Mouse (Mus musculus): Measurements from ENCODE around the gene Fndc3a.

Fndc3a gene
- long read RNA-seq, experiment 1, full-length matches to known transcripts = 1 of 39 reads
- long read RNA-seq, experiment 1, partial matches to known transcripts = 30 of 39 reads
- long read RNA-seq, experiment 1, other reads (novel, unspliced or antisense) = 8 of 39 reads
- long read RNA-seq, experiment 2, partial matches to known transcripts = 48 of 66 reads
- long read RNA-seq, experiment 2, other reads (novel, unspliced or antisense) = 17 of 66 reads

DNA sequence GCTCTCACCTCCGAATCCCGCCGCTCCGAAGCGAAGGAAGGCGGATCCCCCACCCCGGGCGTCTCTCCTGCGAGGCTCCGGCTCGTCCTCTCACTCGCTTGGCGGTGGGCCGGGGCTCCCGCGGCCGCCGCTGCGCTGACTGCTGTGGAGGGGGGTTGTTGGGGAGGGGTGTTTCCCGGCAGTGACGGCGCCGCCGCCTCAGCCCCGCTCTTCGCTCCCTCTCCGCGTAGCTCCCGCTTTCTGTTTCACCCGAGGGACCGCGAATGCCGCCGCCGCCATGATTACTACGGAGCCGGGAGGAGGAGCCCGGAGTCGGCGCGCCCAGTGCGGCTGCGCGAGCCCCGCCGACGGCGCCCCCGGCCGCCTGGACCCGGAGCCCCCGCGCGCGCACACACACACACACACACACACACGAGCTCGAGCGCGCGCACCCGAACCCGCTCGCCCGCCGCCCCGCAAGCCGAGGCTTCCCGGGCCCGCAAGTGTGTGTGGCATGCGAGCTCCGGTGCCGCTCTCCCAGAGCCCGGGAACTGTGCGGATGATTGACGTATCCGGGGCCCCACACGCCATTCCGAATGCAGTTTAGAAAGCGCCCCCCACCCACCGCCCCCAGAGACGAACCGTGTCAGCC lies at the start of gene Fndc3a:
Fndc3a (minus strand) TSS at position 294 of the 631 bp plus-strand sequence.
- intact Hi-C loops (cut with DNase I) = loop anchor here (1.0 kb wide), 1 partner anchor 273 kb away; no protein-coding TSS in a partner anchor

DNA sequence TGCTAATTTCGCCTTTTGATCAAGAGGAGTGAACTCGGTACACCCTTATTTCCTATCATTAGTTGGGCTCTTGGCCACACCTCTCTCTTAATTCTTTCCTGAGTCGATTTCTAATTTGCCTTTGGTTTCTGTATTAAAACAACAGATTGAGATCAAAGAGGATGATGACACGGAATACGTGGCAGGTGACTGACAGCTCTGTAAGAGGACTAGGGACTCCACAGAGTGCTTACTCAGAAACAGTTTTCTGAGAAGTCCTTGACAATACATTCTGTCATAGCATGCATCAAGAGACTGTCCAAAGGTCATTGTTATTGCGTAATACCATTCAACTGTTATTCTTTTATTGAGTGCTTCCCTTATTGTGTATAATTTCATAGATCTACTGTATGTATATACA lies 43.1 kb upstream of the Fndc3a start:
- intact Hi-C loops (cut with DNase I) = no loop called here

DNA sequence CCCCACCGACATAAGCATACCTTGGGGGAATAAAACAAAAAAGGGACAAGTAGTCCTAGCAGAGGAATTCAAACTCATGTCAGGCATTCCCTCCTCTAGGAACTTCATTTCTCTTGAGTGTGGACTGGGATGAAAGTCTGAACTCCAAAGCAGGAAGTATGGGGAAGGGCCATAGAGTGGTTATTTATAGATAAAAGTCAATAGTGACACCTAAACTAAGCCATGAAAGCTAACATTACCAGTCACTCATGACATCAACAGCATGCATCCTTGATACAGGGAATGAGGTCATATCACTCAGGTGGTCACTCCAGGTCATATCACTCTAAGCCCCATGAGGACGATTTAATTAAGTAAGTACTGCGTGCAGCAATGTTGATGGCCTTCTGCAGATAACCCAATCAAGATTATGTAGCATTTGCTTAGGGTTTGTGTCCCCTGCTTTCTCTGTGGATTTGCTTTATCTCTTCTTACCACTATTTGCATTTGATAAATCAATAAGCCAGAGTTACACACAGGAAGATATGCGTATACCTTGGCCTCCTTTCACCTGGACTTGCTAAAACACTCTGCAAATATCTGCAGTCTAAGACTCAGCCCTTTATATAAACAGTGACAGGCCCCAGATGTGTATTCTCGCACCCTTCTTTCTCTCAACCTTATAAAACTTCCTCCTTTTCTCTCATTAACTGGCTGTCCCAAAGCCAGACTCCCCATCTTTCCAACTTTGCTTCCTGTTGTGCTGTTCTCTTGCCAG lies 40.8 kb upstream of the Fndc3a start:
- intact Hi-C loops (cut with DNase I) = no loop called here

DNA sequence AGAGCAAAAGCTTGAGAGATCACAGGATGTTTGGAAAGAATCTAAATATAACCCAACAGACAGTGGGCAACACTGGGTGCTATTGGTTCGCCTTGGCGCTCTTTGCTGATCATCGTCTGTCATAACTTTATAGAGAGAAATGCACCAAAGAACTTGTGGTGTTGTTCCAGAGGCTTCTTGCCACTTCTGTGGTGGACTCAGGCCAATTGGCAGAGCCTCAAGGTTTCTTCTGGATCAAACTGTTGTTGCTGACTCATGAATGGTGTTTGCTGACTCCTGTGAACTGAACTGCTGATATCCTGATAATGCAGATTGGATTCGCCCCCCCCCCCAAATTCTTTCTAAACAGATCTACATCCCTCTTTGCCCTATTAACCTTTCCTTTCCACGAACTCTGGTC lies 38.5 kb upstream of the Fndc3a start:
- intact Hi-C loops (cut with DNase I) = no loop called here

DNA sequence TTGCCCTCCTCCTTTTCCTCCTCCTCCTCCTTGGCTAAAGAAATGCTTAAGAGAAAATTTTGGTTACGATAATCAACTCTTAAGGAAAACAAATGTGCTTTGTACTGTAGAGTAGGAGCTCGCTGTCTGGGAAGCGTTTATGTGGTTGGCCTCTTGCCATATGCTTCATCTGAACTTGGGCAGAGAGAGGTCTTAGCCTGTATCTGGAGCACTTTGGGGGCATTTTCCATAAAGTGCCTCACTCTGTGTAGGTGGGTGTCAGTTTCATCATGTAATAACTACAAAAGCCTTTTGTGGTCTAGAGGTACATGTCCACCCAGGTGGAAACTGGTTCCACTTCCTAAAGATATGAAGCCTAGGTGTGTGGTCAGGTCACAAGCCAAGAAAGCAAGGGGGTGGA lies 31.9 kb upstream of the Fndc3a start:
- intact Hi-C loops (cut with DNase I) = no loop called here

DNA sequence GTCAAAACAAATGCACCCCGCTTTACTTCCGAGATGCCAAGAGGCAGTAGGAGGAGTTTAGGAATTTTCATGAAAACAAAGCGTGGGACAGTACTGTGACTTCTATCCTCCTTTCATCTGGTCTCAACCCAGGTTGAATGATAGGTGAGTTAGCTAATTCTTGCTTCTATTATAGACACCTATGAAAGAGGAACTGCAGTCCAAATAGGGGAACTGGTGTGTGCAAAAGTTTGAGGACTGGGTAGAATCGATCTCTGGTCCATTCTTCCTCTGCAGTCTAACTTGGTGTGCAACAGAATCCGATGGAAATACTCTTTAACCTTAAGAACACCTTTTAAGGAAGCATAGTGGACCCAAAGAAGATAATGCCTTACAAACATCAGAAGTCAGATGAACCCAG lies 30.5 kb upstream of the Fndc3a start:
- intact Hi-C loops (cut with DNase I) = no loop called here

DNA sequence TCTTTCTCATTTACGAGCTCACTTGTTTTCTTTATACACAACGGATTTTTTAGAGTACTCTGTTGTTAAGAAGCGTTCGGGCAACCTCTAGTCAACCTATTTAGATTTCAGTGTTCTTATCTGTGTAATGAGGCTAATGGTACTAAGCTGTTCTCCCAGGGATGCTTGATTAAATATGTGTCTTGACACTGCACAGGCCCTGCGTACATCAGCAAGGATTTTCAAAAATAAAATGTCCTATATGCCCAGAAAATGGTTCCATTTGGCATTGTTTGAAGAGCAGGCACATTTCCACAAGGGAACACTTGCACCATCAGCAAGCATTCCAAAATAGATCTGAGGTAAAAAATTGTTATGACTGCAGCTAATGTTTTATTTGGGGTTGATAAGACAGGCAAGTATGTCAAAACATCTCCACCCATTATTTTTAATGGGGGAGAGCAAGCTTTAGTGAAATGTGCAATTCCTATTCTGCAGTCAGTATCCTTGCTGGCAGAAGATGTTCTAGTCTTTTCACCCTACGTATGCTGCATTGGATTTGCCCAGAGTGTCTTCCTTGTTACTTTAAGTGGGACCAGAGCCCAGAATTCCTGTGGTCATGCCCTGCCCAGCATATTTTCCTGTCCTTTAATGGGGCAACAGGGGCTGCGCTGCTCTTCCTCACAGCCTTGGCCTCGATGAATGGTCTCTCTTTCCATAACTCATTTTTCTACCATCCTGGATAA lies 29.8 kb upstream of the Fndc3a start:
- intact Hi-C loops (cut with DNase I) = no loop called here

DNA sequence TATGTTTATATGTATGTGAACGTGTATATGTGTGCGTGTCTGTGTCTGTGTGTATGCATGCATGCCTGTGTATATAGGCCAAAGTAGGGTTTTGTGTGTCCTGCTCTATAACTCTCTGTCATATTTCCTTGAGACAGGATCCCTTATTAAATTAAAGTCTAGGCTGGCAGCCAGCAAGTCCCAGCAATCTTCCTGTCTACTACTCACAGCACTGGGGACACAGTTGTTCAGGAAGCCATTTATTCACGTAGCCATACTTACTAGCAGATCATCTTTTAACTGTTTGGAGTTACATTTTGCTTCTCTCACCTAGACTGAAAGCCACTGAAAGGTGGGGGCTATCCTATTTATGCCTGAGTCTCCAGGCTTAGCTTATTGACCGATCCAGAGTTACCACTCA lies 29.0 kb upstream of the Fndc3a start:
- intact Hi-C loops (cut with DNase I) = no loop called here

DNA sequence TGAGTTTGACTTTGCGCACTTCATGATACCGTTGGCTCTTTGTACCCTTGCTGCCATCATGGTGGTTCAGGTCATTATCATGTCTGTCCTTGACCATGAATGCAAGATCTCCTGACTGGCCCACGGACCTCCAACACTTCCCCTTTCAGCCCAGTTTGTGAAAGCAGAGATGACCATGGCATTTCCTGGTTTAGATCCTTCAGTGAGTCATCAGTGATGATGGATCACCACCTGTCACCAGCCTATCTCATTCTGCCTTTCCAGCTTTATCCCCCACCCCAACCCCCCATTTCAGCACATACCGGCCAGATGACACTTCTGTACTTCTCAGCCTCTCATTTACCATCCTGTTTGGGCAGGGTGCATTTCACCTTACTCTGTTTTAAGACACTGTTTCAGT lies 28.4 kb upstream of the Fndc3a start:
- intact Hi-C loops (cut with DNase I) = no loop called here

DNA sequence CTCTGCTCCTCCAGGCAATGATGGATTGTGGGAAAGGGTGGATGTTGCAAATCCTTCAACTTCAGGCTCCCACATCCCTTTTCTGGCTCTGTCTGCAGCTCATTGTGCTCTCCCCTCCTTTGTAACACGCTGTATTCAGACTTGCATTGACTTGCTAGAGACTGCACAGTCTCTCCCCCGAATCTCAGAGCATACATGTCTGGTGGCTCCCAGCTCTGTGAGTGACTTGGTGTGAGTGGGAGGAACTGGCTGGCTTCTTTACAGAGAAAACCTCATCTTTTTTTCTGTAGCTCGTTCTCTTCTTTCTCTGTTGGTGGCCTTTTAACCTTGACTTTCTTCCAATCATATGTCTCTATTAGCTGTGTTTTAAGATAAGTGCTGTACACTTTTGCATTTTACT lies 16.1 kb upstream of the Fndc3a start:
- intact Hi-C loops (cut with DNase I) = no loop called here

DNA sequence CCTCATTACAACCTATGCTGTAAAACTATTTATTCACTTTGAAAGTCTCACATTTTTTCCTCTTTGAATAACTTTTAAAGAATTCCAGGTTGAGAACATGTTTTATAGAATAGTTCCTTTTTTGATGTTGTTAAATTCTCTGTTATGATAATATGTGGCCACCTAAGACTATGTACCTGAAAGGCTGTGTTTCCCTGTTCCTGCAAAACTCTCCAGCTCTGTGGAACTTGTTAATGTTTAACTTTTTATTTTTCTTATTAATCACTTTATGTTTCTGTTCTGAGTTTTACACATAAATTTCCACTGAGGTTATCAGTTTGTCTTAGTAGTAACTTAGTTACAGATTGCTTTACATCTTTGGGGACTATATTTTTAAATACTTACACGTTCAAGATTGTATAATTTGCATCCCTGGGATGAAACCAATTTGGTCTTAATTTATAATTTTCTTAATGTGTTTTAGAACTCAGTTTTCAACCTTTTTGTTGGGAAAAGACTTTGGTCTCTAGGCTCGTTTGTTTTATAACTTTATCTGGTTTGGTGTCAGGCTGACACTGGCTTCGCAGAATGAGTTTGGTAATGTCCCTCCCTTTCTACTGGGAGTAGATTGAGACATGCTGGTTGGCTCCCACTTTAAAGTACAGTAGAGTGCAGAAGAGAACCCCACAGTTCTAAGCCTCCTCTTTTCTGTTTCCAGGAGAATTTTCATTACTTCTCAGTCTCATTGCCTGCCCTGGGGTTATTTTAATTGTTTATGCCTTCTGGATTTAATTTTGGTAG lies 12.7 kb upstream of the Fndc3a start:
- intact Hi-C loops (cut with DNase I) = no loop called here

DNA sequence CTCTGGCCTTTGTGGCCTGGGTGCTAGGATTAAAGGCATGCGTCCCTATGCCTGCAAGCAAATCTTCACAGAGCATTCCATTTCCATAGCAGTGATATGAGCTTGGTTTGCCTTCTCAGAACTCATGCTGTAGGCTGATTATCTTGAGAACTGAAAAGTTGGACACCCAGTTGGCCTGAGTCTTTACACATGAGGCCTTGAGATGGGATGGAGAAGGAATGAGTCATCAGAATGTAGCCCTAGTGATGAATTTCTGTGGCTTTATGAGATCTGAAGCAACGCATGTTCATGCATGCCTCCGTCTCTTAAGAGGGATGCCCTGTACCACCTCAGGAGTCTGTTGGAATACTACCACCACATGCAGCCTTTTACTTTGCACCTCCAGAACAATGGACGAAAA lies 6.4 kb upstream of the Fndc3a start:
- intact Hi-C loops (cut with DNase I) = no loop called here

DNA sequence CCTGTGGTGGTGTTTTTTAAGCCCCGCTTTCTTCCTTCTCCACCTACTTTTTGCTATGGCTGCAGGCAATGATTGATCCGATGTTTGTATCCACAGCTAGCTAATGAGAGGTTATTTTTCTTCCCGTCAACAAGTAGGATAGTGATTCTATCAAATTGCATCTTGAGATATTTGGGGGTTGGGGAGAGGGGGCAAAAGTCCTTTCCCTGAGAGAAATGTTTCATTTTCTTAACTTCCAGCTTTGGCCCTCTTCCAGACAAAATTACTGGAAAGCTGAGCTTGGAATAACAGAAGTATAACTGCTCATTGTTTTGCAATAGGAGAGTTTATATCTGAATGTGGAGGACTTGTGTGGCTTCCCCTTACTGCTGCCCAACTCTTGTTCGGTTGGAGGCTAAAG lies 1.3 kb upstream of the Fndc3a start:
- intact Hi-C loops (cut with DNase I) = no loop called here

DNA sequence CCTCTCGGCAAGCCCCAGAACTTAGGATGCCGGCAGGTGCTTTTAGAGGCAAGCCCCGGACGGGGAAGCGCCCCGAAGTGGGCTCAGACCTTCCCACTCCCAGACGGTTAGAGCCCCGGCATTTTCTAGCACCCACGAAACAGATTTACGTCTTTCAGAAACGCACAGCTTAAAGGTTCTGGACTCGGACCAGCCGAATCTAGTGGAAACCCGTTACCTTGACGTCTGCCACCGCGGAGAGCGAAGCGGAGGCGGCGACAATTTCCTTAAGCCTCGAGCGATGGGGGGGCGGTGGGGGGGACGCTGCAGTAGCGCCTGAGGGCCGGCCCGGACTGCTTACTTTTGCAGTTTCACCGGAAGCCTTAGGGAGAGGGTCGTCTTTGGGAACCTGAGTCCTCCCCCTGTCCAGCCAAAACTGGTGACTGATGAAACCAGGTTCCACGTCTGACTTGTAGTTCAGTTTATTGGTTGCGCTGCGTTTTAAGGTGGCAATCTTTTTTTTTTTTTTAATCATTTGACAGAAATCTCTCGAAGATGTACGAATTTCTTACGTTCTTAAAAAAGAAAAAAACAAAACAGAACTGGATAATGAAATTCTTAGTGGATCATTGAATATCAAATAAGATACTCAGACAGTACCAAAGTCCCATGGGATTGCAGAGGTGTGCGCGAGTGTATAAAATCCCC lies 681 bp upstream of the Fndc3a start:
- intact Hi-C loops (cut with DNase I) = no loop called here

DNA sequence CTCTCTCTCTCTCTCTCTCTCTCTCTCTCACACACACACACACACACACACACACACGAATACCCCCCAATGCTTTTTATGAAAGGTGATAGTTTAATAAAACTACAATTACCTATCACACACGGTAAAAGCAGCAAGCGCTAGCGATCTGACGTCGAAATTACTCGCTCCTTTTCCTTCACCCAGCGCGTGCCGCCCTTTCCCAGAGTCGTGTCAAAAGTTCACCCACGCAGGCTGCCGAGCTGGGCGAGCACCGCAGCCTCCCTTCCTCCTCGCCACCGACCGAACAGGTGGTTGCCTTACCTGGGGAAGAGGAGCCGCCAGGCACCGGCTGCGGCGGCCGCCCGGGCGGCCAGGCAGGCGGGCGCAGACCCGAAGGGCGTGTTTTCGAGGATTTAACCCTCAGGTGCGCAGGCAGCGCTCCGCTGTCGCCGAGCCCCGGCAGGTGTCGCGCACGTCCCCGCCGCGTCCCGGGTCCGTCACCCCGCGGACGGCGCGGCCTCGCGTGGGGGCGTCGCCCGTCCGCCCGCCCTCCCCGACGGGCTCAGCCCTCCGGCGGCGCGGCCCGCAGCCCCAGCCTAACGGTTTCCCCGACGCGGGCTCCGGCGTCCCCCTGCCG lies 603 bp downstream of the Fndc3a start:
- intact Hi-C loops (cut with DNase I) = loop anchor here (1.0 kb wide), 1 partner anchor 274 kb away; no protein-coding TSS in a partner anchor

DNA sequence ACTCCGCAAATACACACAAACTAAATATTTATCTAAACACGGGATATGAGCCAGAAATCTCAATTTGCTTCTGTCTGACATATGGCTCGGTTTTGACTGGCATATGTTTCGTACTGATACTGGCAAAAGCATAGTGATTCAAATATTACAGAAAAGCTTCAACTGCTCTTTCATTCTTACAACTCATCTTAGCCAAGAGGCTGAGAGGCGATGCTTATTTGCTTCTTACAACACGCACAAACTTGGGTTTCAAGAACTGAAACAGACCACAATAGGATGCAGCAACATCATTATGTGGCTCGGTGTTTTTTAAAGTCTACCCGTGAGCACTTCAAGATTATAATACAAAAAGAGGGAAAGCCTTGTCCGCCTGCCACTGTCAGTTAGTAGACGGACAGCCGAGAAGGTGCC lies 1.2 kb downstream of the Fndc3a start:
- intact Hi-C loops (cut with DNase I) = no loop called here

DNA sequence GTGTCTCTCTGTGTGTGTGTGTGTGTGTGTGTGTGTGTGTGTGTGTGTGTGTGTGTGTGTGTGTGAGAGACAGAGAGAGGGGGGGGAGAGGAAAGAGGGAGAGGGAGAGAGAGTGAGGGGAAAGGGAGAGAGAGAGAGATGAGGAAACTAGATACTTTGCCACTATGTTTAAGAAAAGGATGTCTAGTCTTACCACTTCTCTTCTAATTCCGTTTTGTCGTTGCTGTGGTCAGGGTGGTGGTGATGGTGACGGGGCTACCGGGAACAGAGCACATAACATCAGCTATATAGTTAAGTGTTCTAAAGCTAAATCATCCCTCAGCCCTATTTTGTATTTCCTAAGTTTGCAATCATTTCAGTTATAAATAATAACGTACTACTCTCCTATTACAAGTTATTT lies 9.7 kb downstream of the Fndc3a start:
- intact Hi-C loops (cut with DNase I) = no loop called here

DNA sequence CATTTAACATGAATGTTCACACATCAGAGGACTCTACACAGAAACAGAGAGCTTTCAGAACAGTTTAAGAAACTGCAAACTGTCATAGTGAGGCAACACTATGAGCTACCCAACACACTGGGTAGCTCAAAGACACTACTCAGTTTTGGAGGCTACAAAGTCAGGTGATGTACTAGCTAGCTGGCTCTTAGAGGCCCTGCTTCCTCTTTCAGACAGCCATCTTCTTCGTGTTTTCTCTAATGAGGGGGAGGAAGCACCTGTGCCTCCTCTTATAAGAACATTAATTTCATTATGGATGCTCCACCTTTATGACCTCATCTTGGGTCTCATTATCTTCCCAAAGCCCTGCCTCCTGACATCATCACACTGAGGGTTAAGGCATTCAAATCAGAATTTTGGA lies 18.4 kb downstream of the Fndc3a start:
- intact Hi-C loops (cut with DNase I) = no loop called here

DNA sequence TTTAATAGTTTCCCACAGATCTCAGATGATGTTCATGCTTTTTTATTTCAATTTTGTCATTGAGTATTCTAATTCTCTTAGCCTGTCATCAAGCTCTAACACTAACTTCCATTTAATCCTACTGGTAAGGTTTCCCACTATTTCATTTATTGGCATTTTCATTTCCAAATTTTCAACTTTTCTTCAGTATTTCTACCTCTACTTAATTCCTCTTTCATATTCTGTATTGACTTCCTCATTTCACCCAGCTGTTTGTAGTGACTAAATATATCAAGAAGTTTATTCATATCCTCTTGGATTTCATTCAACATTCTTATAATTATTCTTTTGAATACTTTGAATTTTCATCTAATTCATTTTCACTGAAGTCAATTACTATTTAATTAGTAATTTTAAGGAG lies 20.3 kb downstream of the Fndc3a start:
- intact Hi-C loops (cut with DNase I) = no loop called here

DNA sequence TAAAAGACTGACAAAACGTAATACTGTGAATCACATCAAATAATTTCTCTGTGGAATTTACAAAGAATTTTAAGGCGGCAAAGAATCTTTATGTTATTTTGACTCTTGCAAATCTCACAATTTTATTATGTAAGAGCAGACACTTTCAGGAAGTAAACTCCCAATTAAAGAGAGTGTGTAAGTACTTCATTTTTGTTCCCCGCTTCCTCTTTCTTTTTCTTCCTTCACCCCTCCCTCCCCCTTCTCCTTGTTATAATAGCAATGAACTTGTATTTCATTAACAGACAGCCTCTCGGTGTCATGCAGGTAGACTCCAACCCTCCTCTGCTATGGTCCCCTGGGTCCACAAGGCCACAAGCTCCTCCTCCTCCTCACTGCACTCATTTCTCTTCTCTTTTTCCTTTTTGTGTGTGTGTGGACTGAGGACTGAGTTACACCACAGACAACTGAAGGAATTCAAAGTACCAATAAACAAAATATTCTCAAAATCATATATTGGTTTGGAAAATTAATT lies 24.9 kb downstream of the Fndc3a start:
- intact Hi-C loops (cut with DNase I) = no loop called here

All from adrenal gland (tissue).